Mouse (Mus musculus): Measurements from ENCODE around the gene Ctcfl. TPM values are rescaled to one million over a fixed set of nuclear protein-coding genes. Genes with fewer than 3 reads are reported as not detected.
A peak's percentile ranks its signal among the peaks of the same experiment; 100 is the strongest.

The Ctcfl gene
- polyA plus RNA-seq, 1 experiment from 2014 or later, result 0.08 TPM

- peak; percentile 71 for ATAC-seq
- Histone ChIP-seq H3K4me3 (ENCODE audit: low read length) (no peak overlapping the region), H3K27ac (ENCODE audit: low read depth, low read length) (no peak overlapping the region), H3K4me1 (ENCODE audit: control insufficient read depth, insufficient read depth, low read depth, low read length) (no peaks in the 10 kb centered on the region), H3K27me3 (replicated peaks; ENCODE audit: control insufficient read depth, insufficient read depth, low read length) (no peaks in the 10 kb centered on the region; the same call in 1 of the 2 replicates), H3K9ac (ENCODE audit: low read depth, low read length) (no peak overlapping the region), H3K36me3 (ENCODE audit: control insufficient read depth, insufficient read depth, low read length) (no peaks in the 10 kb centered on the region), H3K9me3 (ENCODE audit: control insufficient read depth, low read length) (no peaks in the 10 kb centered on the region), H3K4me2 (ENCODE audit: low read length) (no peak overlapping the region)
- WGBS, result 36% methylated on average over 10 of the region's 10 CpGs
These were observed 38.5 kb downstream of the Ctcfl start for GRCm38 (mm10) chr2:173080785-173081241.

DNA sequence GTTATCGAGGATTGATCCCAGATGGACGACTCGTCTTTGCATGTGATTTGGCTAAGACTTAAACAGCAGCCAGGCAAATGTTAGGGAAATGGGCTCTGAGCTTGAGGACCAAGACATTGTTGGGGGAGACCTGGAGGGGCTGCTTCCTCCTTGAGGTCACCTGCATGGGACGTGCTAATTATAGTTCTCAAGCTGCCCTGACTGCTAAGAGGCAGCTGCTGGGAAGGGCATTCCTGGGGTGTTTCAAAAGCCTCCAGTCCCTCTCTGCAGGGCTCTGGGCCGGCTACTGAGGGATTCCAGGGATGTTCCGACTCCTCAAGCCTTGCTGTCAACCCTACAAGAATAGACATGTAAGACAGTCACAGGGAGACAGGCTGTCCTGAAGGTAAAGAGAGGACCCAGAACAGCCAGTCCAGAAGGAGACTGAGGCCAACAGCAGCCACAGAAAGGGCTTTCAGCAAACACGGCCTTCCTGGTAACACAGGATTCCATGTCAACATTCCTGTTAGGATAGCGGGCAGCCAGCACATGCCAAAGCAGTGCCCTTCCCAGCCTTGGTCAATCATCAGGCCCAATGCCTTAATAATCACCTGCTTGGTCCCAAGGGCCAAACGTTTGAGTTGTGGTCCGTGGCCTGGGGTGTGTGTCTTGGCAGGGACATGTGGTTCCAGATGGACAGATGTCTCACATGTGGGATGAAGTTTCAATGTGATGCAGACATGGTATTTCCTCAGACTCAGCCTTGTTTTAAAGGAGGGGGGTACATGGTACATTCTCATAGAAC is 39.4 kb downstream of the Ctcfl start:
- Histone ChIP-seq H3K9me3 (ENCODE audit: control insufficient read depth, low read length) (no peaks in the 10 kb centered on the region), H3K4me3 (ENCODE audit: low read length) (no peak overlapping the region), H3K9ac (ENCODE audit: low read depth, low read length) (no peak overlapping the region), H3K27me3 (replicated peaks; ENCODE audit: control insufficient read depth, insufficient read depth, low read length) (no peaks in the 10 kb centered on the region; the same call in 1 of the 2 replicates), H3K4me1 (ENCODE audit: control insufficient read depth, insufficient read depth, low read depth, low read length) (no peaks in the 10 kb centered on the region), H3K27ac (ENCODE audit: low read depth, low read length) (no peak overlapping the region), H3K36me3 (ENCODE audit: control insufficient read depth, insufficient read depth, low read length) (no peaks in the 10 kb centered on the region), H3K4me2 (ENCODE audit: low read length) (no peak overlapping the region)
- WGBS, result 57% methylated on average over 10 of the region's 10 CpGs
- ATAC-seq, result no peak

- ATAC-seq, result no peak
- no peak overlapping the region for H3K4me3 ChIP-seq (ENCODE audit: low read length)
- no peaks in the 10 kb centered on the region; the same call in 1 of the 2 replicates for H3K27me3 ChIP-seq (replicated peaks; ENCODE audit: control insufficient read depth, insufficient read depth, low read length)
- no peak overlapping the region for H3K27ac ChIP-seq (ENCODE audit: low read depth, low read length)
- 86% methylated on average over 9 of the region's 9 CpGs for WGBS
- no peak overlapping the region for H3K9ac ChIP-seq (ENCODE audit: low read depth, low read length)
- no peaks in the 10 kb centered on the region for H3K36me3 ChIP-seq (ENCODE audit: control insufficient read depth, insufficient read depth, low read length)
- no peak overlapping the region for H3K4me2 ChIP-seq (ENCODE audit: low read length)
- H3K4me1 ChIP-seq (ENCODE audit: control insufficient read depth, insufficient read depth, low read depth, low read length), result no peaks in the 10 kb centered on the region
- H3K9me3 ChIP-seq (ENCODE audit: control insufficient read depth, low read length), result no peaks in the 10 kb centered on the region
These were observed 42.4 kb downstream of the Ctcfl start for GRCm38 (mm10) chr2:173076921-173077320.

GRCm38 (mm10) chr2:173073666-173074065 is 45.7 kb downstream of the Ctcfl start:
- Histone ChIP-seq H3K4me3 (ENCODE audit: low read length) (no peak overlapping the region), H3K27ac (ENCODE audit: low read depth, low read length) (no peak overlapping the region), H3K9ac (ENCODE audit: low read depth, low read length) (no peak overlapping the region), H3K4me1 (ENCODE audit: control insufficient read depth, insufficient read depth, low read depth, low read length) (no peaks in the 10 kb centered on the region), H3K27me3 (replicated peaks; ENCODE audit: control insufficient read depth, insufficient read depth, low read length) (no peaks in the 10 kb centered on the region), H3K9me3 (ENCODE audit: control insufficient read depth, low read length) (no peaks in the 10 kb centered on the region), H3K36me3 (ENCODE audit: control insufficient read depth, insufficient read depth, low read length) (no peaks in the 10 kb centered on the region), H3K4me2 (ENCODE audit: low read length) (no peak overlapping the region)
- no peak for ATAC-seq
- WGBS, result 69% methylated on average over 5 of the region's 5 CpGs

- no peaks in the 10 kb centered on the region for H3K9me3 ChIP-seq (ENCODE audit: control insufficient read depth, low read length)
- H3K4me1 ChIP-seq (ENCODE audit: control insufficient read depth, insufficient read depth, low read depth, low read length), result no peaks in the 10 kb centered on the region
- H3K4me2 ChIP-seq (ENCODE audit: low read length), result no peak overlapping the region
- H3K27me3 ChIP-seq (replicated peaks; ENCODE audit: control insufficient read depth, insufficient read depth, low read length), result no peaks in the 10 kb centered on the region
- H3K36me3 ChIP-seq (ENCODE audit: control insufficient read depth, insufficient read depth, low read length), result no peaks in the 10 kb centered on the region
- no peak overlapping the region for H3K27ac ChIP-seq (ENCODE audit: low read depth, low read length)
- WGBS, result 86% methylated on average over 7 of the region's 7 CpGs
- H3K4me3 ChIP-seq (ENCODE audit: low read length), result no peak overlapping the region
- no peak for ATAC-seq
- no peak overlapping the region for H3K9ac ChIP-seq (ENCODE audit: low read depth, low read length)
These were observed 46.4 kb downstream of the Ctcfl start for GRCm38 (mm10) chr2:173072948-173073347.

DNA sequence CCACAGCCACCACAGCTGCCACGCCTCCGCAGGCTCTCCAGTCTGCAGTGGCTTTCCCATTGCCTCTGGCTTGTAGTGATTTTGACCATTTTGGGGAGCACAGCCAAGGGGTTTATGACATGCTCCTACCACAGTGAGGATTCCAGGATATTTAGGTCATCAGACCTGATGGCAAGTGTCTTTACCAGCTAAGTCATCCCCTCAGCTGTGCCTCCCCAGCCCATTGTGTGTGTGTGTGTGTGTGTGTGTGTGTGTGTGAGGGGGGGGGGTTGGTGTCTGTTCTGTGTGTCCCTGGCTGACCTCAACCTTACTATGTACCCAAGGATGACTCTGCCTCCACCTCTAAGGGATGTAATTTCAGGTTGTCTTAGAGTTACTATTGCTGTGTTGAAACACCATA is 54.5 kb downstream of the Ctcfl start:
- Histone ChIP-seq H3K36me3 (ENCODE audit: control insufficient read depth, insufficient read depth, low read length) (no peaks in the 10 kb centered on the region), H3K4me3 (ENCODE audit: low read length) (no peak overlapping the region), H3K9ac (ENCODE audit: low read depth, low read length) (no peak overlapping the region), H3K9me3 (ENCODE audit: control insufficient read depth, low read length) (no peaks in the 10 kb centered on the region), H3K27me3 (replicated peaks; ENCODE audit: control insufficient read depth, insufficient read depth, low read length) (no peaks in the 10 kb centered on the region), H3K4me1 (ENCODE audit: control insufficient read depth, insufficient read depth, low read depth, low read length) (no peaks in the 10 kb centered on the region), H3K27ac (ENCODE audit: low read depth, low read length) (no peak overlapping the region), H3K4me2 (ENCODE audit: low read length) (no peak overlapping the region)
- no peak for ATAC-seq
- 94% methylated on average over 2 of the region's 2 CpGs for WGBS

GRCm38 (mm10) chr2:173063219-173063618 is 56.1 kb downstream of the Ctcfl start:
- Histone ChIP-seq H3K4me2 (ENCODE audit: low read length) (no peak overlapping the region), H3K27me3 (replicated peaks; ENCODE audit: control insufficient read depth, insufficient read depth, low read length) (no peaks in the 10 kb centered on the region), H3K9ac (ENCODE audit: low read depth, low read length) (no peak overlapping the region), H3K36me3 (ENCODE audit: control insufficient read depth, insufficient read depth, low read length) (no peaks in the 10 kb centered on the region), H3K27ac (ENCODE audit: low read depth, low read length) (no peak overlapping the region), H3K4me3 (ENCODE audit: low read length) (no peak overlapping the region), H3K4me1 (ENCODE audit: control insufficient read depth, insufficient read depth, low read depth, low read length) (no peaks in the 10 kb centered on the region), H3K9me3 (ENCODE audit: control insufficient read depth, low read length) (no peaks in the 10 kb centered on the region)
- WGBS, result 47% methylated on average over 1 of the region's 1 CpGs
- ATAC-seq, result no peak

DNA sequence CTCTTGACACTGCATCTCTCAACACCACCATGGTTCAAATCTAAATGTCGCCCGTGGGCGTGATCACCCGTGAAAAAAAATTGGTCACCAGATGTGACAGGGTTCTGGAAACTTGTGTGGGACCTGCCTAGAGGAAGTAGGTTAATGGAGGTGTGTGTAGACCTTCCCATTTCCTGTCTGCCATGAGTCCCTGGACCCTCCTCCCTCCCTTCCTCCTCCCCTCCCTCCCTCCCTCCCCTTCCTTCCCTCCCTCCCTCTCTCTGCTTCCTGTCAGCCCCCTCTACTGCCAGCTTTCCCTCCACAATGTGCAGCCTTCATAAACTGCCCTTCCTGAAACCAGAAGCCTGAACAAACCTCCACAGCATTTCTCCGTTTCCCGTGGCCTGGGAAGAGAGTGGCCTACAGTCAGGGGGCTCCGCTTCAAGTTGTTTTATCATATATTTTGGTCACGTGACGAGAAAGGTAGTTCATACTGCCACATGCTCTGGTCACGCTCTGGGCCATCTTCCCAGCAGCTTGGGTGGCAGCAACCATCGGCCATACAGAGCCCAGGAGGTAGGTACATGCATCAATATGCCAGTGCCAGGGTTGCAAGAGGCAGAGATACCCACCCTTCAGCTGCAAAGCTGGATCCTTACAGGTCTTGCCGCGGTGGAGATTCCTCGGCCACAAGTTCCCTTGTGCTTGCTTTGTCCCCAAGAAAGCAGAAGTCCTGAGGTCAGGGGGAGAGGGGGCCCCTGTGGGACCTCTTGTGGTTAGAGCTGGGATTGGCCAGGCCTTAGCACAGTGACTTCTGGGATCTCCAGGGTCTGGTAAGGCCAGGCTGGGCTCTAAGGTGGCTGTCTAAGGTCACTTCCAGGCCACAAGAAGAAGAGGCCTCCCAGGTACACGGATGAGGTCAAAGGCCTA is 57.6 kb downstream of the Ctcfl start:
- H3K9ac ChIP-seq (ENCODE audit: low read depth, low read length), result no peak overlapping the region
- no peak overlapping the region for H3K4me3 ChIP-seq (ENCODE audit: low read length)
- no peaks in the 10 kb centered on the region for H3K9me3 ChIP-seq (ENCODE audit: control insufficient read depth, low read length)
- no peak for ATAC-seq
- WGBS, result 81% methylated on average over 15 of the region's 15 CpGs
- no peaks in the 10 kb centered on the region for H3K36me3 ChIP-seq (ENCODE audit: control insufficient read depth, insufficient read depth, low read length)
- no peak overlapping the region for H3K4me2 ChIP-seq (ENCODE audit: low read length)
- H3K27me3 ChIP-seq (replicated peaks; ENCODE audit: control insufficient read depth, insufficient read depth, low read length), result no peaks in the 10 kb centered on the region
- H3K27ac ChIP-seq (ENCODE audit: low read depth, low read length), result no peak overlapping the region
- no peaks in the 10 kb centered on the region for H3K4me1 ChIP-seq (ENCODE audit: control insufficient read depth, insufficient read depth, low read depth, low read length)

GRCm38 (mm10) chr2:173060450-173060849 is 58.9 kb downstream of the Ctcfl start:
- ATAC-seq, result no peak
- Histone ChIP-seq H3K27ac (ENCODE audit: low read depth, low read length) (no peak overlapping the region), H3K36me3 (ENCODE audit: control insufficient read depth, insufficient read depth, low read length) (no peaks in the 10 kb centered on the region), H3K4me2 (ENCODE audit: low read length) (no peak overlapping the region), H3K4me3 (ENCODE audit: low read length) (no peak overlapping the region), H3K9ac (ENCODE audit: low read depth, low read length) (no peak overlapping the region), H3K27me3 (replicated peaks; ENCODE audit: control insufficient read depth, insufficient read depth, low read length) (no peaks in the 10 kb centered on the region), H3K4me1 (ENCODE audit: control insufficient read depth, insufficient read depth, low read depth, low read length) (no peaks in the 10 kb centered on the region), H3K9me3 (ENCODE audit: control insufficient read depth, low read length) (no peaks in the 10 kb centered on the region)
- 88% methylated on average over 9 of the region's 9 CpGs for WGBS
